Mouse (Mus musculus) urinary bladder, postnatal 14 days (tissue): ENCODE measurements around the gene Slco2a1.

Experiments
- DNase-seq: peaks from one replicate; pipeline ENCODE4 v3.0.0; 2021; ENCODE audit warnings: low spot score

Gene Slco2a1

GRCm38 (mm10) chr9:103118651-103119275 is 130.3 kb downstream of the Slco2a1 start:
- no peak for DNase-seq

GRCm38 (mm10) chr9:103119781-103120180 is 131.3 kb downstream of the Slco2a1 start:
- DNase-seq = no peak

- DNase-seq = no peak
These were observed 131.7 kb downstream of the Slco2a1 start for GRCm38 (mm10) chr9:103120231-103120630.

GRCm38 (mm10) chr9:103121546-103121945 is 133.0 kb downstream of the Slco2a1 start:
- DNase-seq = no peak

GRCm38 (mm10) chr9:103124746-103125145 is 136.2 kb downstream of the Slco2a1 start:
- DNase-seq = no peak

GRCm38 (mm10) chr9:103133493-103134124 is 145.1 kb downstream of the Slco2a1 start:
- no peak for DNase-seq

GRCm38 (mm10) chr9:103134450-103135030 is 146.0 kb downstream of the Slco2a1 start:
- no peak for DNase-seq

- DNase-seq = no peak
These were observed 151.0 kb downstream of the Slco2a1 start for GRCm38 (mm10) chr9:103139481-103139880.

- DNase-seq = no peak
These were observed 151.9 kb downstream of the Slco2a1 start for GRCm38 (mm10) chr9:103140384-103140783.

- DNase-seq = no peak
These were observed 152.8 kb downstream of the Slco2a1 start for GRCm38 (mm10) chr9:103141266-103141665.

GRCm38 (mm10) chr9:103143881-103144280 is 155.4 kb downstream of the Slco2a1 start:
- no peak for DNase-seq

GRCm38 (mm10) chr9:103145351-103145750 is 156.8 kb downstream of the Slco2a1 start:
- DNase-seq = no peak
